Mouse (Mus musculus): Measurements from ENCODE around the gene Plekha7. TPM values are rescaled to one million over a fixed set of nuclear protein-coding genes. Genes with fewer than 3 reads are reported as not detected.
A peak's percentile ranks its signal among the peaks of the same experiment; 100 is the strongest.

The Plekha7 gene
- polyA plus RNA-seq, 1 experiment from 2014 or later, result 5.4 TPM

DNA sequence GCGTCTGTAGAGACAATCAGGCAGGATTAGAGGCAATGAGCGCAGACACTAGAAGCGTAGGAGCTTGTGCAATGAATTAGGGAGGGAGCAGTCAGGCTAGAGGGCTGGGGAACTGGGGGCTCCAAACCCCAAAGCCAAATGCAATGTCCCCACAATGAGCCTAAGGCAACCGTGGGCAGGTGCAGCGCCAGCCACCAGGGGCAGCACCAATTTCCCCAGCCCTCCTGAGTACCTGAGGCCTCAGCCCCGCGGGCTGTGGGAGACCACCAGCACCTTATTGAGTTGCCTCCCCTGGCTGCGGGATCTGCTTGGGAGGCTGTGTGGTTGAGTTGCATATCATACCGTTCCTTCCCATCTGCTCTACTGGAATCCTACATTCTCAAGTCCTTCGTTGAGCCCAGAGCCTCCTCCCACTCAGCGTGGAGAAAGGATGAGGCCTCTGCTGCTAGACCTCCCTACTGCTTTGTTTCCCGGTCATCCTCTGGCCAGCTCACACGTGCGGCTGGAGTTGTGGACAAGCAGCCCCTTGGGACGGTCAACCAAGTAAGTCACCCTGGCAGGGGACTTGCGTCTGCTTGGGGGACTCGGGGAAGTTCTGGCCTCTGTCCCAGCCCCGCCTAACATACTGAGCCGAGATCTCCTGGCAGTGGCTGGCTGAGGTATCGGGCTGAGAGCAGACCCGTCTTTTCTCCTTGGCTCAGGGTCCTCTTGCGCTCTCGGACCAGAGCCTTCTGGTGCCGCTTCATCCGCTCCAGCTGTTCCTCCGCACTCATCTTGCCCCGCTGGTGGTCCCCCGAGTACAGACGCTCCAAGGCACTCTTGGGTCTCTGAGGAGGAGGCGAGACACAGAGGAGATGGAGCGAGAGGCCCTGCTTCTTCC lies 173.5 kb downstream of the Plekha7 start:
- Histone ChIP-seq H3K27ac (replicated peaks) (no peak overlapping the region), H3K9me3 (replicated peaks) (no peaks in the 10 kb centered on the region), H3K27me3 (replicated peaks) (no peaks in the 10 kb centered on the region), H3K4me1 (peaks cover 8% of the 10 kb centered on the region), H3K36me3 (no peaks in the 10 kb centered on the region), H3K9ac (replicated peaks) (no peak overlapping the region), H3K4me3 (replicated peaks) (no peak overlapping the region), H3K4me2 (no peak overlapping the region)
- ATAC-seq (ENCODE audit: low FRiP score), result no peak
- 81% methylated on average over 31 of the region's 31 CpGs for WGBS

DNA sequence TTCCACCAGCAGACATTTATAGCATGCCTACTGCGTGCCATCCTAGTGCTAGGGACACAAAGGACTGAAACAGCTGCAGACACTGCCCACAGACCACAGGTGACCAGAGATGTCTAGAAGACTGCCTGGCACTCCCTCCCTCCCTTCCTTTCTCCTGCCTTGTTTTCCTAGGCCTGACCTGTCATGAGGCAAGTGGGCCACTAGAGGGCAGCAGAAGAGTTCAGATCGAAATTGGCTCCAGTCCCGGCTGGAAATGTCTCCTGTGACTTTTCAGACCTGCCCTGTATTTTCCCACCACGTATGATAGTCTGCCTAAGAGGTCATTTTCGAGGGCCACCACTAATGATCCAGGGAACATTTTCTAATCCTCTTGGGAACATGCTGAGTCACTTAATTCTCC lies 176.1 kb downstream of the Plekha7 start:
- 6% methylated on average over 5 of the region's 5 CpGs for WGBS
- Histone ChIP-seq H3K4me1 (peaks cover 8% of the 10 kb centered on the region), H3K36me3 (no peaks in the 10 kb centered on the region), H3K9ac (replicated peaks) (no peak overlapping the region), H3K4me3 (replicated peaks) (no peak overlapping the region), H3K4me2 (no peak overlapping the region), H3K27me3 (replicated peaks) (no peaks in the 10 kb centered on the region), H3K9me3 (replicated peaks) (no peaks in the 10 kb centered on the region), H3K27ac (replicated peaks) (peak overlapping the region; percentile 75; the same call in 1 of the 2 replicates)
- peak; percentile 62 for ATAC-seq (ENCODE audit: low FRiP score)

DNA sequence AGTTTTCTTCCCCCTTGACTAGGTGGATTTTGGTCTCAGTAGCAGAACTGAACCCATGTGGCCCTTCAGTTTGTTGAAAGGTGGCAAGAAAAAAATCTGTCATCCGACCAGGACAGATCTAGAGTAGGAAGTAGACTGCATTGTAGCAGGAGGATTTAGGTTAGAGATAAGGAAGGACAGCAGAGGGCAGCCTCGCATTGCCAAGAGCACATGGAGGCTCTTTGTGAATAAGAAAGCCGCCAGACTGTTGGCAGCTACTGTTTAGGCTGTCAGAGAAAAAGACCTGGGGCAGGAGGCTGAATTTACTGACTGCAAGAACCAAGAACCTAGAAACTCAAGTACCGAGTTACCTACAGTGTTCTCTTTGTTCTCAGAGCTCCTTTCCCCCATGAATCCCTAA lies 176.8 kb downstream of the Plekha7 start:
- H3K4me2 ChIP-seq, result no peak overlapping the region
- H3K4me1 ChIP-seq, result peaks cover 8% of the 10 kb centered on the region
- 24% methylated on average over 4 of the region's 4 CpGs for WGBS

DNA sequence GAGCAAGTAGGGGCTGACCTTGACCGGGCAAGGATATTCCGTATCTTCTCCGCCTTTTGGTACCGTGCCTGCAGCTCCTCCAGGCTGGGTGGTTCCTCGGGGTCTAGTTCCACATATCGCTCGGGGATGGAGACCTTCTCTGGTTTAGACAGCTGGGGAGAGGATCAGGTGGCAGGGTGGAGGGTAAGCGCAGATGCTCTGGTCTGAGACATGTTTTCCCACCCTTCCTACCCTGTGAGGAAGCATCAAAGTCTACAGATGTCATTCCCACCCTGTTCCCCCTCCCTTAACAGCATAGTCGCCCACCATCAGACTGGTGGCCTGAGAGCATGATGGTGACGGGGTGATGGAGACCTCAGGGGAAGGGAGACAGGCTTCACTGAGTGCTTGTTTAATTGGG lies 178.8 kb downstream of the Plekha7 start:
- H3K27ac ChIP-seq (replicated peaks), result no peak overlapping the region
- no peaks in the 10 kb centered on the region for H3K27me3 ChIP-seq (replicated peaks)
- no peak overlapping the region for H3K4me3 ChIP-seq (replicated peaks)
- no peak for ATAC-seq (ENCODE audit: low FRiP score)
- H3K9ac ChIP-seq (replicated peaks), result no peak overlapping the region
- 92% methylated on average over 10 of the region's 10 CpGs for WGBS
- H3K4me1 ChIP-seq, result peaks cover 8% of the 10 kb centered on the region
- no peak overlapping the region for H3K4me2 ChIP-seq
- no peaks in the 10 kb centered on the region for H3K36me3 ChIP-seq
- no peaks in the 10 kb centered on the region for H3K9me3 ChIP-seq (replicated peaks)

More for the DNA sequence above, 176.8 kb downstream of the Plekha7 start:
- Histone ChIP-seq H3K4me3 (replicated peaks) (no peak overlapping the region), H3K9ac (replicated peaks) (no peak overlapping the region), H3K27ac (replicated peaks) (peak overlapping the region; percentile 75), H3K27me3 (replicated peaks) (no peaks in the 10 kb centered on the region), H3K9me3 (replicated peaks) (no peaks in the 10 kb centered on the region), H3K36me3 (no peaks in the 10 kb centered on the region)
- peak; percentile 79; the same call in 1 of the 2 replicates for ATAC-seq (ENCODE audit: low FRiP score)

DNA sequence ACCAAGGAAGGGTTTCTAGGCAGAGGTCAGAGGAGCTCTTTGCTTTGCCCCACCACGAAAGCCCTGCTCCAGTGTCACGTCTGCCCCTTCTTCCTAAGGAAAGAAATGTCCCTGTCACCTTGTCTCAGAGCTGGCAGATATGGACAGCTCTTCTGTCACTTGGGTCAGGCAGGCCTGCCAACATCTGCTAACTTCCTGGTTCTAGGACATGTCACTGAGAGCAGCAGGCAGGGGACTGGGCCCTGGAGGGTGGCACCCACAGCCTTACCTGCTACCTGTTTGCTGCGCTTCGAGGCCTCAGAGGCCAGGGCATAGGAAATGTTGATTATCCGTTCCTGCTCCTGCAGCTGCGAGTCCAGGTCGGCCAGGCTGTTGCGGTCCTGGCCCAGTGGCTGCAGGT lies 179.9 kb downstream of the Plekha7 start:
- ATAC-seq (ENCODE audit: low FRiP score), result no peak
- H3K4me2 ChIP-seq, result no peak overlapping the region
- no peaks in the 10 kb centered on the region for H3K27me3 ChIP-seq (replicated peaks)
- H3K36me3 ChIP-seq, result no peaks in the 10 kb centered on the region
- no peak overlapping the region for H3K27ac ChIP-seq (replicated peaks)
- no peak overlapping the region for H3K4me3 ChIP-seq (replicated peaks)
- no peak overlapping the region for H3K9ac ChIP-seq (replicated peaks)
- no peaks in the 10 kb centered on the region for H3K9me3 ChIP-seq (replicated peaks)
- peaks cover 10% of the 10 kb centered on the region for H3K4me1 ChIP-seq
- WGBS, result 91% methylated on average over 8 of the region's 8 CpGs

DNA sequence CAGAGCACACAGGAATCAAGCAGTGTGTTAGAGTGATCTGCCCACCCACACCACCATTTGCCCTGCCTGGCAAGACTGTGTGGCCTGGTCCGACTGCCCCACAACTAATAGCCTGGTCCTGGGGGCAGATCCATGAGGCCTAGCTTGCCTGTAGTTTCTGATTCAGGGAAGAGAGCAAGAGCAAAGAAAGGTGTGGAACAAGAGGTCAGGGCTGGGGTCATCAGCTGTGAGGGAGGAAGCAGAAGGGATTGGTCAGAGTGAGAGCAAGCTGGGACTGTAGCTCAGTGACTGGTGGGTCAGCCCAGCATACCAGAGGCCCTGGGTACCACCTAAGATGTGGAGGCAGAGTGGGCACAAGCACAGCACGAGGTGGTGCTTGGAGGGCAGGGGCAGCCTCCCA lies 181.1 kb downstream of the Plekha7 start:
- H3K27me3 ChIP-seq (replicated peaks), result no peaks in the 10 kb centered on the region
- ATAC-seq (ENCODE audit: low FRiP score), result no peak
- no peak overlapping the region for H3K27ac ChIP-seq (replicated peaks)
- H3K36me3 ChIP-seq, result no peaks in the 10 kb centered on the region
- WGBS, result 85% methylated on average over 2 of the region's 2 CpGs
- H3K9me3 ChIP-seq (replicated peaks), result no peaks in the 10 kb centered on the region
- peaks cover 10% of the 10 kb centered on the region for H3K4me1 ChIP-seq
- no peak overlapping the region for H3K9ac ChIP-seq (replicated peaks)
- H3K4me3 ChIP-seq (replicated peaks), result no peak overlapping the region
- H3K4me2 ChIP-seq, result no peak overlapping the region

DNA sequence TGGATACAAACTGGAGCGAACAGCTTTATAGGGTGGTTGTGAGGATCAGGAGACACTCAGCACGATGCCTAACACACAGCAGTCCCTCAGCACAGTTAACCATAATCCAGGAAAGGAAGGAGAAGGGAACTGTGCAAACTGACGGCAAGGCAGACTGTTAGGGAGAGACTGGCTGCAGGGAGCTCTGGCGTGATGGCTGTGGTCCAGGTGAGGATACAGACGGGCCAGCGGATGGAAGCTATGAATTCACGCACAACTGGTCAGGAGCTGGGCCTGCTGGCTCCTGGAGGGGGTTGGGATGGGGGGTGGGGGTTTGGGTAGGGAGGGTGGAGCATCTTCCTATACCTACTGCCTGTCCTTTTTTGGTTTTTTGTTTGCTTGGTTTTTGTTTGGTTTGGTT lies 182.5 kb downstream of the Plekha7 start:
- no peak overlapping the region for H3K9ac ChIP-seq (replicated peaks)
- no peaks in the 10 kb centered on the region for H3K9me3 ChIP-seq (replicated peaks)
- H3K27ac ChIP-seq (replicated peaks), result no peak overlapping the region
- H3K27me3 ChIP-seq (replicated peaks), result no peaks in the 10 kb centered on the region
- H3K4me2 ChIP-seq, result no peak overlapping the region
- H3K4me1 ChIP-seq, result 0 out of 2 replicates have a peak, but pooled peaks cover 2% of the 10 kb centered on the region
- no peak overlapping the region for H3K4me3 ChIP-seq (replicated peaks)
- no peak for ATAC-seq (ENCODE audit: low FRiP score)
- 80% methylated on average over 7 of the region's 7 CpGs for WGBS
- no peaks in the 10 kb centered on the region for H3K36me3 ChIP-seq

DNA sequence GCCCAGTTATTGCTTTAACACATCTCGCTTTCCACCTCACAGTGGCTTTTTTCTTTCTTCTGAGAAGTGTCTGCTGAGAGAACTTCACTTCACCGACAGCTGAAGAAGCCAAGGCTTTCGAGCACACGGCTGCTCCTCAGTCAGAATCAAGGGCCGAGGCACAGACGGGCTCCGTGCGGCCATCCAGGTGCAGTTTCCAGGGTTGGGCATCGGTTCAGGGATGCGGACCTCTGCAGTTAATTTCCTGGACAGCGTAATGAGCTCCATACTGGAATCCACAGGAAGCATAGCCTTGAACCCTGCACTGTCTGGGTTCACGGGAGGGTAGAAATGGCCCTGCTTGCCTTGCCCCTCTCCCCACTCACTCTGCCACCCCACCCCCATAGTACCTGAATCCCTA lies 184.1 kb downstream of the Plekha7 start:
- Histone ChIP-seq H3K27ac (replicated peaks) (no peak overlapping the region), H3K4me3 (replicated peaks) (no peak overlapping the region), H3K4me2 (no peak overlapping the region), H3K9me3 (replicated peaks) (no peaks in the 10 kb centered on the region), H3K36me3 (no peaks in the 10 kb centered on the region), H3K27me3 (replicated peaks) (no peaks in the 10 kb centered on the region), H3K4me1 (0 out of 2 replicates have a peak, but pooled peaks cover 2% of the 10 kb centered on the region), H3K9ac (replicated peaks) (no peak overlapping the region)
- no peak; the same call in 1 of the 2 replicates for ATAC-seq (ENCODE audit: low FRiP score)
- WGBS, result 88% methylated on average over 12 of the region's 12 CpGs

DNA sequence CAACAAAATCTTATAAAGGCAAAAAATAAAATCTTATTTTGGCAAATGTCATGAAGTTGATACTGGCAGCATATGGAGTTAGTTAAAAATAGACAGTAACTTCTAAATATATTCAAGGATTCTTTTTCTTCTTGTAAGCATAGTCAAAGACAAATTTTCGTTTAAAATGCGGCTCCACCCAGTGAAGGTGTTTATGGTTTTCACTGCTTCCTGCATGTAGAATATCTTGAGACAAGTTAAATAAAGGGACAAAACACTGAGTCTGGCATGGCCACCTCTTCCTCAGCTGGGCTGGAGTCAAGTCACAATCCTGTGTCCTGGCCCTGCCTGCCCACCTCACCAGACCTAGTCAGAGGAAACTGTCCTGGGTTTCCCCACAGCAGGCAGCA lies 184.6 kb downstream of the Plekha7 start:
- Histone ChIP-seq H3K9me3 (replicated peaks) (no peaks in the 10 kb centered on the region), H3K27ac (replicated peaks) (no peak overlapping the region), H3K4me2 (no peak overlapping the region), H3K36me3 (no peaks in the 10 kb centered on the region), H3K27me3 (replicated peaks) (no peaks in the 10 kb centered on the region), H3K9ac (replicated peaks) (no peak overlapping the region), H3K4me3 (replicated peaks) (no peak overlapping the region), H3K4me1 (0 out of 2 replicates have a peak, but pooled peaks cover 2% of the 10 kb centered on the region)
- no peak for ATAC-seq (ENCODE audit: low FRiP score)
- WGBS, result 86% methylated on average over 2 of the region's 2 CpGs

DNA sequence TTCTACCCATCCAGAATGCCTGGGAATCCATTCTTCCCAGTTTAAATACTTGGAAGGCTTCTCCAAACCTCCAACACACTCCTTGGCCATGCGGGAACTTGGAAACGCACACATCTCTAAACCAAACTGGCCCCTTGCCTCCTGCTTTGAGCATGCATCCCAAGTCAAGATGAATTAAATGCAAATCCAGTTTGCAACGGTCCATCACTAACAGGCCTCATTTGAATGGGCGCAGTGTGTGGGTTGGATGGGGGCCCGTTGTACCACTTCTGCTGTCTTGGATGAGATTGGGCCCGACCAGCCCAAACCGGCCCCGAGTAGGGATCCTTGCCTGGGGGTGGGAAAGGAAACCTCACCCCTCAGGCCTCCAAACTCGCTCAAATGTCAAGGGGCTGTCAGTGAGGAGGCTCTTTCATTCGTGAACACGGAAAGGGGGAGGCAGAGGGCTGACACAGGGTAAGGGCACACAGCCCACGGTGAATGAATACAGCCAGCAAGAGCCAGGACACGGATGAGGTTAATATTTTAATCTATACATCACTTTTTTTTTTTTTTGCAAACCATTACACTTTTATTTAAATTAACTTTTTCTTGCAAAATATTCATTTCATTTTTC lies 185.1 kb downstream of the Plekha7 start:
- peak; percentile 61; the same call in 1 of the 2 replicates for ATAC-seq (ENCODE audit: low FRiP score)
- Histone ChIP-seq H3K36me3 (no peaks in the 10 kb centered on the region), H3K9ac (replicated peaks) (no peak overlapping the region), H3K4me1 (0 out of 2 replicates have a peak, but pooled peaks cover 2% of the 10 kb centered on the region), H3K4me3 (replicated peaks) (no peak overlapping the region), H3K4me2 (no peak overlapping the region), H3K9me3 (replicated peaks) (no peaks in the 10 kb centered on the region), H3K27me3 (replicated peaks) (no peaks in the 10 kb centered on the region), H3K27ac (replicated peaks) (no peak overlapping the region)
- 38% methylated on average over 13 of the region's 13 CpGs for WGBS

DNA sequence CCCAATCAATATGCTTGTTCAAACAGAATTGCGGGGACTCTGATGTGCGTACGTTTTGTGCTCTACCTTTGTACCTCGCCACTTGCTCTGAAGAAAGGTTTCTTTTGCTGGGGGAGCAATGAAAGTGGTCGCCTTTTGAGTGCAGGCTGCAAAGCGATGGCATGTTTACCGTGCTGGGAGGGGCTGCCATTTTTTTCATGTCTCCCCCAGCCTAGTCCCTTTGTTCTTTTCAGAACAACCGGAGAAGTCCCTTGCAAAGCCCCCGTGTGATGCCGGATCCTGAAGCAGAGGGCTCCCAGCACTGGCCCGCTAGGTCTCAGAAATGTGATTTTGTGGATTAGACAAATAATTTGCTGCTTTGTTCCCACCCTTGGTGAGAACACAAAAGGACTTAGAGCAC lies 187.0 kb downstream of the Plekha7 start:
- H3K4me2 ChIP-seq, result no peak overlapping the region
- no peaks in the 10 kb centered on the region for H3K36me3 ChIP-seq
- H3K4me1 ChIP-seq, result 0 out of 2 replicates have a peak, but pooled peaks cover 2% of the 10 kb centered on the region
- H3K4me3 ChIP-seq (replicated peaks), result no peak overlapping the region
- no peaks in the 10 kb centered on the region for H3K9me3 ChIP-seq (replicated peaks)
- H3K27ac ChIP-seq (replicated peaks), result no peak overlapping the region
- H3K9ac ChIP-seq (replicated peaks), result no peak overlapping the region
- H3K27me3 ChIP-seq (replicated peaks), result no peaks in the 10 kb centered on the region
- ATAC-seq (ENCODE audit: low FRiP score), result no peak
- WGBS, result 53% methylated on average over 11 of the region's 11 CpGs

DNA sequence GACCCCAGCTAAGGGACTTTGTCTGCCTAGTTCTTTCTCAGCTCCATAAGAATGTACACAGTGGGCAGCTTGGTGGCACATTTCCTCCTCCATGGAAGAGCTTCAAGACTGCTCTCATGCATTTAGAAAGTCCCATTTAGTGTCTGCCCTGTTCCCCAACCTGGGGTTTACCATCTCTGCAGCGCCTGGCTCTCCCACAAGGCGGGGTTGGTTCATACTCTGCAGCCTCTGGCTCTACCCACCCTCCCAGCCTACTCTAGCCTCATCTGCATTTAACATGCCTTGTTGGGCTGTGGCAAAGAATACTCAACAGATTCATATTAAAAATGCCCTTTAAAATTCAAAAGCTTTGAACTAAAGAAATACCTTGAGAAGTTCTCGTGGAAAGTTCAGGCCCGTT lies 187.4 kb downstream of the Plekha7 start:
- Histone ChIP-seq H3K27ac (replicated peaks) (no peak overlapping the region), H3K4me3 (replicated peaks) (no peak overlapping the region), H3K4me2 (no peak overlapping the region), H3K4me1 (0 out of 2 replicates have a peak, but pooled peaks cover 2% of the 10 kb centered on the region), H3K9ac (replicated peaks) (no peak overlapping the region), H3K9me3 (replicated peaks) (no peaks in the 10 kb centered on the region), H3K36me3 (no peaks in the 10 kb centered on the region), H3K27me3 (replicated peaks) (no peaks in the 10 kb centered on the region)
- ATAC-seq (ENCODE audit: low FRiP score), result no peak
- WGBS, result 90% methylated on average over 4 of the region's 4 CpGs
